Mouse (Mus musculus) megakaryocyte, embryonic 14.5 days (primary cell): Measurements from ENCODE around the gene Mks1.

Experiments
- FLI1 ChIP-seq: IDR thresholded peaks from 2 replicates; pipeline ENCODE4 v1.6.1; 2012; ENCODE audit warnings: low read length, inconsistent platforms, mixed read lengths
- GATA1 ChIP-seq: IDR thresholded peaks from 3 replicates; pipeline ENCODE4 v1.6.1; 2012; ENCODE audit warnings: mixed read lengths, low read length, inconsistent platforms, borderline replicate concordance

DNA sequence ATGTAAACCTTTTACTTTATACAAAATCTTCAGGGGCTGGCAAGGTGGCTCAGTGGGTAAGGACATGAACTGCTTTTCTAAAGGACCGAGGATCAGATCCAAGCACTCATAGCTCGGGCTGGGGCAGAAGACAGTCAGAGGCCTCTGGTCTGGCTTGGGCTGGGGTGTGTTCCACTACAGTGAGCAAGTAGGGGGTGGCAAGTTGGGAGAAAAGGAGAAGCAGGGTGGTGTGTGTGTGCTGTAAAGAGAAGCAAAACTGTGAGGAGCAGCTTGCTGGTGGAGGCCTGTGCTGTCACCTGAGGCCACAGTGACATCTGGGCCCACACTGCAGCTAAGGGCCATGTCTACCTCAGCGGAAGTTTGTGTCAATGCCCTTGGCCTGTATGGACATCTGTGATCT, 11.6 kb upstream of the Mks1 start:
- TF ChIP-seq GATA1 = no peak
- TF ChIP-seq FLI1 = no peak
